Mouse (Mus musculus) ES-E14 (cell line): Measurements from ENCODE around the gene Gm47959. TPM values are rescaled to one million over a fixed set of nuclear protein-coding genes. Genes with fewer than 3 reads are reported as not detected.

ENCODE experiments used
- DNase-seq: peaks from one replicate; pipeline ENCODE4 v3.0.0-alpha.2; 2013; ENCODE audit warnings: low read depth, low spot score
- H3K27ac ChIP-seq: 2 replicates; pipeline ENCODE4 v1.5.1; 2012; ENCODE audit warnings: low read depth, mild to moderate bottlenecking, low read length, moderate library complexity, mixed read lengths; ENCODE audit not compliant: poor library complexity, insufficient read depth, severe bottlenecking
- H3K36me3 ChIP-seq: 2 replicates; pipeline ENCODE4 v1.6.1; 2012; ENCODE audit warnings: mild to moderate bottlenecking, low read length, moderate library complexity, mixed read lengths; ENCODE audit not compliant: control insufficient read depth, poor library complexity, insufficient read depth, severe bottlenecking
- H3K4me1 ChIP-seq, 2 experiments: fragments of 150-350 bp in 1 of 2; sonication (generic) in 1 of 2; 2 replicates each; pipeline ENCODE4 v1.6.1; 2012; ENCODE audit warnings: low read length in 2 of 2, mild to moderate bottlenecking in 1 of 2, mixed read lengths in 1 of 2; ENCODE audit not compliant: control insufficient read depth in 2 of 2, insufficient read depth in 2 of 2, poor library complexity in 1 of 2
- H3K4me3 ChIP-seq, 2 experiments: fragments of 150-350 bp in 1 of 2; sonication (generic) in 1 of 2; 2 replicates each; pipeline ENCODE4 v1.5.1; 2012; ENCODE audit warnings: low read length in 2 of 2, low read depth in 1 of 2, mild to moderate bottlenecking in 1 of 2, mixed read lengths in 1 of 2; ENCODE audit not compliant: insufficient read depth in 1 of 2, poor library complexity in 1 of 2, severe bottlenecking in 1 of 2
- H3K9ac ChIP-seq: 2 replicates; pipeline ENCODE4 v1.6.1; 2012; ENCODE audit warnings: low read depth, mild to moderate bottlenecking, low read length, mixed read lengths; ENCODE audit not compliant: poor library complexity, insufficient read depth, severe bottlenecking
- H3K9me3 ChIP-seq: fragments of 150-350 bp; sonication (generic); 2 replicates; pipeline ENCODE4 v1.6.1; 2012; ENCODE audit warnings: low read depth, mild to moderate bottlenecking, low read length; ENCODE audit not compliant: control insufficient read depth, insufficient read depth
- CHD2 ChIP-seq: IDR thresholded peaks from 2 replicates; pipeline ENCODE4 v1.6.1; 2014; ENCODE audit warnings: mild to moderate bottlenecking, low read depth, low read length, inconsistent platforms
- HCFC1 ChIP-seq: IDR thresholded peaks from 2 replicates; pipeline ENCODE4 v1.6.1; 2012; ENCODE audit warnings: low read length, inconsistent platforms, borderline replicate concordance; ENCODE audit not compliant: insufficient read depth
- MAFK ChIP-seq: IDR thresholded peaks from 2 replicates; pipeline ENCODE4 v1.6.1; 2014; ENCODE audit warnings: mild to moderate bottlenecking, low read depth, low read length, inconsistent platforms; ENCODE audit not compliant: insufficient read depth
- ZC3H11A ChIP-seq: IDR thresholded peaks from 2 replicates; pipeline ENCODE4 v1.6.1; 2012; ENCODE audit warnings: low read depth, mild to moderate bottlenecking, inconsistent platforms, low read length, borderline replicate concordance
- ZNF384 ChIP-seq: IDR thresholded peaks from 2 replicates; pipeline ENCODE4 v1.6.1; 2012; ENCODE audit warnings: low read depth, low read length, inconsistent platforms
- in situ Hi-C, 2 experiments: fragments of 600-800 bp; cut with MboI; formaldehyde crosslinking; loops; one replicate each; pipeline ENCODE4 v1.15.1; 2025; ENCODE audit warnings: low sequenced_read_pairs in 2 of 2, inconsistent platforms in 1 of 2; ENCODE audit not compliant: unreplicated experiment in 2 of 2
- total RNA-seq: library from RNA; depleted of rRNA; stranded (reverse); fragments of 300-350 nt; gene quantifications from 2 replicates; pipeline ENCODE4 v1.2.3, GENCODE M21; 2012

The Gm47959 gene
- total RNA-seq, 1 experiment: not detected

GRCm38 (mm10) chr1:83015329-83015879, 15.1 kb downstream of the Gm47959 start:
- in situ Hi-C loops: no loop called here
- H3K36me3 ChIP-seq: no peaks in the 10 kb centered on the region
- TF ChIP-seq HCFC1: no peak
- TF ChIP-seq ZC3H11A: no peak
- TF ChIP-seq MAFK: no peak
- TF ChIP-seq CHD2: no peak
- no peak for TF ChIP-seq ZNF384
- no peak overlapping the region for H3K9ac ChIP-seq
- no peaks in the 10 kb centered on the region for H3K9me3 ChIP-seq
- H3K4me1 ChIP-seq: no peaks in the 10 kb centered on the region
- H3K27ac ChIP-seq: no peak overlapping the region
- no peak overlapping the region for H3K4me3 ChIP-seq
- DNase-seq: no peak

GRCm38 (mm10) chr1:83016556-83016955, 16.2 kb downstream of the Gm47959 start:
- H3K36me3 ChIP-seq: no peaks in the 10 kb centered on the region
- in situ Hi-C loops: no loop called here
- H3K27ac ChIP-seq: no peak overlapping the region
- no peaks in the 10 kb centered on the region for H3K9me3 ChIP-seq
- H3K4me3 ChIP-seq: no peak overlapping the region
- TF ChIP-seq CHD2: no peak
- TF ChIP-seq HCFC1: no peak
- TF ChIP-seq ZNF384: no peak
- H3K4me1 ChIP-seq: no peaks in the 10 kb centered on the region
- H3K9ac ChIP-seq: no peak overlapping the region
- no peak for DNase-seq

GRCm38 (mm10) chr1:83031950-83032349, 31.6 kb downstream of the Gm47959 start:
- H3K4me3 ChIP-seq: no peak overlapping the region
- H3K4me1 ChIP-seq: no peaks in the 10 kb centered on the region
- DNase-seq: no peak
- TF ChIP-seq CHD2 (no peak), ZNF384 (no peak), MAFK (no peak), HCFC1 (no peak), ZC3H11A (no peak)
- in situ Hi-C loops: no loop called here
- no peaks in the 10 kb centered on the region for H3K9me3 ChIP-seq
- no peak overlapping the region for H3K27ac ChIP-seq
- H3K36me3 ChIP-seq: no peaks in the 10 kb centered on the region
- H3K9ac ChIP-seq: no peak overlapping the region

GRCm38 (mm10) chr1:83032508-83032907, 32.2 kb downstream of the Gm47959 start:
- 0 out of 4 replicates have a peak, but pooled peaks cover 0 to 1% of the 10 kb centered on the region in 2 experiments for H3K4me1 ChIP-seq
- H3K4me3 ChIP-seq: no peak overlapping the region
- H3K27ac ChIP-seq: no peak overlapping the region
- in situ Hi-C loops: no loop called here
- no peak overlapping the region for H3K9ac ChIP-seq
- H3K9me3 ChIP-seq: no peaks in the 10 kb centered on the region
- DNase-seq: no peak
- no peak for TF ChIP-seq ZC3H11A
- TF ChIP-seq HCFC1: no peak
- TF ChIP-seq ZNF384: no peak
- TF ChIP-seq CHD2: no peak
- no peak for TF ChIP-seq MAFK
- no peaks in the 10 kb centered on the region for H3K36me3 ChIP-seq

GRCm38 (mm10) chr1:83034509-83034908, 34.2 kb downstream of the Gm47959 start:
- peak; percentile 72 for TF ChIP-seq MAFK
- TF ChIP-seq CHD2: no peak
- no peak for TF ChIP-seq ZNF384
- no peak for TF ChIP-seq HCFC1
- no peak for TF ChIP-seq ZC3H11A
- H3K4me3 ChIP-seq: no peak overlapping the region
- no peak for DNase-seq
- peaks cover 0 to 3% of the 10 kb centered on the region in 2 experiments; a peak in 3 of 4 replicates for H3K4me1 ChIP-seq
- H3K36me3 ChIP-seq: no peaks in the 10 kb centered on the region
- no peak overlapping the region for H3K27ac ChIP-seq
- H3K9me3 ChIP-seq: no peaks in the 10 kb centered on the region
- in situ Hi-C loops: no loop called here
- no peak overlapping the region for H3K9ac ChIP-seq
